Mouse (Mus musculus) lung, embryonic 14.5 days (tissue): ENCODE results near the gene Fbxl14. TPM values are rescaled to one million over a fixed set of nuclear protein-coding genes. Genes with fewer than 3 reads are reported as not detected.

Source experiments
- ATAC-seq: fragments of 200-750 bp; cut with Nextera tagmentation; 2 replicates; pipeline ENCODE4 v1.8.0; 2017; ENCODE audit warnings: mild to moderate bottlenecking, moderate TSS enrichment, moderate library complexity; ENCODE audit not compliant: insufficient read depth
- DNase-seq: peaks from one replicate; pipeline ENCODE4 v3.0.0-alpha.2; 2015
- H3K27ac ChIP-seq: fragments of 300-500 bp; sonication (generic); 2 replicates; pipeline ENCODE4 v1.5.1; 2014; ENCODE audit warnings: low read depth, mild to moderate bottlenecking, moderate library complexity
- H3K27me3 ChIP-seq: fragments of 300-500 bp; sonication (generic); 2 replicates; pipeline ENCODE4 v1.6.1; 2014; ENCODE audit warnings: low read length, control low read depth; ENCODE audit not compliant: insufficient read depth
- H3K36me3 ChIP-seq: fragments of 300-500 bp; sonication (generic); 2 replicates; pipeline ENCODE4 v1.6.1; 2014; ENCODE audit warnings: control low read depth; ENCODE audit not compliant: insufficient read depth
- H3K4me1 ChIP-seq: fragments of 300-500 bp; sonication (generic); 2 replicates; pipeline ENCODE4 v1.6.1; 2014; ENCODE audit warnings: antibody characterized with exemption, control low read depth; ENCODE audit not compliant: insufficient read depth
- H3K4me2 ChIP-seq: fragments of 300-500 bp; sonication (generic); 2 replicates; pipeline ENCODE4 v1.6.1; 2014; ENCODE audit warnings: mild to moderate bottlenecking
- H3K4me3 ChIP-seq: fragments of 300-500 bp; sonication (generic); 2 replicates; pipeline ENCODE4 v1.5.1; 2014; ENCODE audit warnings: low read depth, low read length
- H3K9ac ChIP-seq: fragments of 300-500 bp; sonication (generic); 2 replicates; pipeline ENCODE4 v1.6.1; 2014
- H3K9me3 ChIP-seq: fragments of 300-500 bp; sonication (generic); 2 replicates; pipeline ENCODE4 v1.6.1; 2016; ENCODE audit warnings: low read depth, low read length, control low read depth
- CTCF ChIP-seq: IDR thresholded peaks from 2 replicates; pipeline ENCODE4 v1.5.1; 2016; ENCODE audit warnings: antibody characterized with exemption, low read depth
- WGBS: fragments of 180-500 bp; shearing (Covaris S2); extraction: QIAGEN DNeasy Blood & Tissue Kit; methylation state at CpG from one replicate; pipeline ENCODE4 v1.1.7; 2014; 5-methylcytosine and 5-hydroxymethylcytosine counted together
- polyA plus RNA-seq: library from polyadenylated mRNA; unstranded; fragments of >200 nt; fragmentation: Nextera tagmentation; extraction: Ambion mirVana; gene quantifications from 2 replicates; pipeline ENCODE4 v1.2.1, GENCODE M21; 2014

Gene Fbxl14
- polyA plus RNA-seq, 1 experiment from 2014 or later: 6.2 TPM

DNA sequence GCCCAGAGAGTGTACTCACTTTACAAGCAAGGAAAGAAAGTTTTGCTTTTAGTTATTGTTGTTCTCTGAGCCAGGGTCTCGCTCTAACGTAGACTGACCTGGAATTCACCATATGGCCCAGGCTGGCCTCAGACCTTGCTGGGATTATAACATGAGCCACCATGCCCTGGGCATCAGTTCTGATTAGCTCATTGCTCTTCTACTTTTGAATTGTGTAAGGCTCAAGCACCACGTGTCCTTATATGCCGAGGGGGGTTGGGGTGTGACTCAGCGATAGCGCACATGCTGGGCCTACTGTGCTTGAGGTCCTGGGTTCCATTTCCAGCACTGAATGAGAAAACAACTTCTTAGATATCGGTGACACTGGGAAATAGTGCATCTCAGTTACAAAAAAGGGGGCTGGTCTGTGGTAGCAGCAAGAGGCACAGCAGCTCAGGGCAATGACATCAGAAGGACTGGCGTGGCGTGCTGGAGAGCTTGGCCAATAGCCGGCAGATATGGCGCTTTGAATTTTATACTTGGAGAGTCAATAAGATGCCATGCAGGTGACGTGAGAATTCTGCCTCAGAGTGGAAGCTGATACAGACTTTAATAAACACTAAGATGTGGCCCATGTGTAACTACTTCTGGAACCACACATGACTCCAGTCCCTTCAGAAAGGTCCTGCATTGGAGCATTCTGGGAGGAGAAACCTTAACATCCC lies 7.1 kb downstream of the Fbxl14 start:
- Histone ChIP-seq H3K4me1 (peaks cover 3% of the 10 kb centered on the region; the same call in 1 of the 2 replicates), H3K9ac (no peak overlapping the region), H3K27me3 (no peaks in the 10 kb centered on the region), H3K9me3 (no peaks in the 10 kb centered on the region), H3K36me3 (peaks cover 22% of the 10 kb centered on the region), H3K4me3 (no peak overlapping the region), H3K4me2 (no peak overlapping the region), H3K27ac (no peak overlapping the region)
- no peak for ATAC-seq
- 82% methylated on average over 12 of the region's 12 CpGs for WGBS
- no peak for DNase-seq
- TF ChIP-seq CTCF: no peak

DNA sequence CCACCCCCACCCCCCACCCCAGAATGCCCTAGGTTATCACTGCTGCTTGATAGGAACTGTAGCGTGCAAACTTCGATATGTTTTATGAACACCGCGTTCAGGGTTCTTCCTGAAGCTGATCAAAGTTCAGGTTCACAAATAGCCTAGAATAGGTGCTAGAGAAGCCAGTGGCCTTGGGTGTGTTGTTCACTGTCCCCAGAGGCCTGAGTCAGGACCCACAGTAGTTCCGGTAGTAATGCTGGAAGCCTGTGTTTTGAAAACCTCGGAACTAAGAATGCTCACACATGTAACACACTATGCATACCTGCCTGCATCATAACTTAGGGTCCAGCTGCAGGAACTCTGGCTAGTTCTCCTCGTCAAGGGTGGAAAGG lies 7.6 kb downstream of the Fbxl14 start:
- Histone ChIP-seq H3K9ac (no peak overlapping the region), H3K36me3 (peaks cover 22% of the 10 kb centered on the region), H3K27ac (no peak overlapping the region), H3K27me3 (no peaks in the 10 kb centered on the region), H3K9me3 (no peaks in the 10 kb centered on the region), H3K4me1 (peaks cover 3% of the 10 kb centered on the region; the same call in 1 of the 2 replicates), H3K4me3 (no peak overlapping the region), H3K4me2 (no peak overlapping the region)
- WGBS: 81% methylated on average over 7 of the region's 7 CpGs
- ATAC-seq: no peak
- no peak for DNase-seq
- no peak for TF ChIP-seq CTCF

DNA sequence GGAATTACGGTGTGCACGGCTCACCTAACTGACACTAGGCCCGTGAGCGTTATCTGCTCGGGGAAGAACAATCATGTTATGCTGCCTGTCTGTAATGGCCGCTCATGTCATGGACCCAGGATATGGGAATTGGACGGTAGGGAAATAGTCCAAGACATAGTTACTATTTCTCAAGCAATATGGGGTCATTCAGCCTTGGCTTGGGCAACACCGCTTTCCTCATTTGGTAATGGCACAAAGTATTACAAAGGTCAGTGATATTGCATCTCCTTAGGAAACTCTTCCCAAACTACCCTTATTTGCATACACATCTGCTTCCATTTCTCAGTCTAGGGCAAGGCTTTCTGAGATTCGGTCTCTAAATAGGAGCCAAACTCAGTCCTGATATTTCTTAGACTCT lies 8.2 kb downstream of the Fbxl14 start:
- TF ChIP-seq CTCF: no peak
- H3K27me3 ChIP-seq: no peaks in the 10 kb centered on the region
- no peak overlapping the region for H3K4me2 ChIP-seq
- 87% methylated on average over 9 of the region's 9 CpGs for WGBS
- H3K4me1 ChIP-seq: peaks cover 3% of the 10 kb centered on the region; the same call in 1 of the 2 replicates
- H3K9ac ChIP-seq: no peak overlapping the region
- no peak for DNase-seq
- no peak for ATAC-seq
- H3K27ac ChIP-seq: no peak overlapping the region
- no peak overlapping the region for H3K4me3 ChIP-seq
- peaks cover 22% of the 10 kb centered on the region for H3K36me3 ChIP-seq
- H3K9me3 ChIP-seq: no peaks in the 10 kb centered on the region

DNA sequence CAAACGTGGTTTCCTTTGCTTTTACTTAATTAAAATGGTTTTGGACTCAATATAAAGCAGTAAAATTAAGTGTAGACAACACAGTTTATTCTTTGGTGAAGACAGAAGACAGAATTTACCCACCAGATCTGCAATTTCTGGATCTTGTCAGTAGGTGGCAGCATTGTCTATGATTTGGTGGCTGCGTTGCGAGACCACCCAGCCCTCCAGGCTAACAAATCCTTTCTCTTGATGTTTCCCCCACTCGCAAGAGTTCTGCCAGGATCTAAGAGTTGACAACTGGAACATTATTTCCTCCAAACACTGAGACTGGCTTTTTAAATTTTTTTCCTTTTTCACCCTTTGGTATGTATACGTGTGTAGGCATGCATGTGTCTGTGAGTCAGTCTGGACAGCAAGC lies 10.3 kb downstream of the Fbxl14 start:
- no peak overlapping the region for H3K4me2 ChIP-seq
- no peaks in the 10 kb centered on the region for H3K9me3 ChIP-seq
- H3K27ac ChIP-seq: no peak overlapping the region
- H3K27me3 ChIP-seq: no peaks in the 10 kb centered on the region
- no peak overlapping the region for H3K9ac ChIP-seq
- no peaks in the 10 kb centered on the region for H3K4me1 ChIP-seq
- WGBS: 8% methylated on average over 5 of the region's 5 CpGs
- no peak overlapping the region for H3K4me3 ChIP-seq
- ATAC-seq (peak; percentile 69), DNase-seq (peak; percentile 92)
- H3K36me3 ChIP-seq: peaks cover 5% of the 10 kb centered on the region; the same call in 1 of the 2 replicates
- peak; percentile 77 for TF ChIP-seq CTCF

DNA sequence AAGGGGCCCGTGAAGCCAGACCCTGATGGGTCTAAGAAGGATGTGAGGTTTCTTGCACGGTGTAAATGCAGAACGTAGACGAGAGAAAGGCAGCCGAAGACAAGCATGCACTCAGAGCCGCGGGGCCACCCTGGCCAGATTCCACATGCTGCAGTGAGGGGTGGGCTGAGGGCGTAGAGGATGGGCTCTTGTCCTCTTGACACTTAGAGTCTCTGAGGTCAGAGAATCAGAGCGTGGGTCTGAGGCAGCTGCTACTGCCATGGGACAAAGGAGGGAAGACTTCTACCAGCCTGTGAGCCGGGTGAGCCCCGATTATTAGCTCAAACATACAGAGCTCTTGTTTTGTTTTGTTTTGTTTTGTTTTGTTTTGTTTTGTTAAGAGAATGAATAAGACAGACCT lies 11.1 kb downstream of the Fbxl14 start:
- H3K9ac ChIP-seq: no peak overlapping the region
- no peaks in the 10 kb centered on the region for H3K27me3 ChIP-seq
- H3K9me3 ChIP-seq: no peaks in the 10 kb centered on the region
- WGBS: 22% methylated on average over 11 of the region's 11 CpGs
- H3K4me1 ChIP-seq: no peaks in the 10 kb centered on the region
- ATAC-seq (peak; percentile 43; the same call in 1 of the 2 replicates), DNase-seq (no peak)
- H3K4me2 ChIP-seq: peak overlapping the region; percentile 43
- no peak overlapping the region for H3K4me3 ChIP-seq
- no peak overlapping the region for H3K27ac ChIP-seq
- TF ChIP-seq CTCF: no peak
- no peaks in the 10 kb centered on the region for H3K36me3 ChIP-seq

DNA sequence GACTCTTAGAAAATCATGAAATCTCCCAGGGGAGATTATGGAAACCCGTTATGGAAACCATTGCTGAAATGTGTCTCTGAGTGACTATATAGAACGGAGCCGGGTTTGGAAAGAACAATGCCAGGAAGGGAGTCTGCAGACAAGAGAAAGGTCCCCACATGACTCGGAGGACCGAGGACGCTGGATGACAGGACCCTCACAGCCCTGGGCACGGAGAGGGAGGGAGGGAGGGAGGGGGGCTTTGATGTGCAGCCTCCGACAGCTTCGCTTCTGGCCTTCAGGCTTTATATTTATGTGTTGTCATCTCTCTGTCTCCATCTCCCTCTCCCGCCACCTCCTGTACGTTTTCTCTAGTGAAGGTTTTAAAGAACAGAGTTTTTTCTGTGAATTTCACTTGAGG lies 11.5 kb downstream of the Fbxl14 start:
- TF ChIP-seq CTCF: no peak
- H3K9me3 ChIP-seq: no peaks in the 10 kb centered on the region
- H3K4me2 ChIP-seq: peak overlapping the region; percentile 43
- DNase-seq: peak; percentile 23
- H3K36me3 ChIP-seq: no peaks in the 10 kb centered on the region
- no peaks in the 10 kb centered on the region for H3K27me3 ChIP-seq
- H3K27ac ChIP-seq: no peak overlapping the region
- no peak for ATAC-seq
- H3K9ac ChIP-seq: no peak overlapping the region; the same call in 1 of the 2 replicates
- no peaks in the 10 kb centered on the region for H3K4me1 ChIP-seq
- H3K4me3 ChIP-seq: no peak overlapping the region
- WGBS: 33% methylated on average over 11 of the region's 11 CpGs

DNA sequence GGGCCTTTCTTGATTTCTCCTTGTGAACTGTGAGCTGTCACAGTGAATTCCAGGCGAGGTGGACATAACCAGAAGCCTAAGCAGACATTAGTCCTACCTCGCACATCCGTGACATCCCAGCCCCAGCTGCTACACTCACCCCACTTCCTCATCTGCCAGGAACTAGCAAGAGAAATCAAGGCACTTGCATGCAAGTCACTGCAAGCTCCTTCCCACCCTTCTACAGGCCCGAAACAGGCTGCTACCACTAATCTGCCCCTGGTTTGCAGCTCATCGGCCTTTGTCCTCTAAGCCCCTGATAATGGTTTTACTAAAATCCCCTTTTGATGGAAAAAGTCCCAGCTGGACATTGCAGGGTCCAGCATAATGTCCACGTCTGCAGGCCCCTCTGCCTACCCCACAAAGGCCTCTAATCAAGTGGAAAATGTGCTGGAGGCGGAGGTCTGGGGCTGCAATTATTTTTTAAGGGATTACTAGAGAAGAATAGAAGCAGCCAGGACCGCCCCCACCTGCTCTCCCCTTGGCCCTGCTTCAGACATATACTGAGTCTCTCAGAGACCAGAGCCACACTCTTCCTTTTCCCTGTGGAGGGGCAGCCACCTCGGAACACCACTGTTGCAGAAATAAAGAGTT lies 12.6 kb downstream of the Fbxl14 start:
- no peak for DNase-seq
- Histone ChIP-seq H3K9me3 (no peaks in the 10 kb centered on the region), H3K27me3 (no peaks in the 10 kb centered on the region), H3K36me3 (no peaks in the 10 kb centered on the region), H3K4me1 (no peaks in the 10 kb centered on the region), H3K9ac (no peak overlapping the region), H3K27ac (no peak overlapping the region), H3K4me3 (no peak overlapping the region), H3K4me2 (no peak overlapping the region)
- ATAC-seq: no peak
- 62% methylated on average over 9 of the region's 9 CpGs for WGBS
- no peak for TF ChIP-seq CTCF
